Mouse (Mus musculus): ENCODE results near the gene 4930402H24Rik. TPM values are rescaled to one million over a fixed set of nuclear protein-coding genes. Genes with fewer than 3 reads are reported as not detected.
A peak's percentile ranks its signal among the peaks of the same experiment; 100 is the strongest.
"Not testable (repeated sequence)": the region's sequence is repeated elsewhere in the genome, so short reads cannot be mapped to it uniquely, and the experiment has no call there.

4930402H24Rik gene
- total and polyA plus RNA-seq, 3 experiments, result 31.1 to 43.5 (median 36.9) TPM

DNA sequence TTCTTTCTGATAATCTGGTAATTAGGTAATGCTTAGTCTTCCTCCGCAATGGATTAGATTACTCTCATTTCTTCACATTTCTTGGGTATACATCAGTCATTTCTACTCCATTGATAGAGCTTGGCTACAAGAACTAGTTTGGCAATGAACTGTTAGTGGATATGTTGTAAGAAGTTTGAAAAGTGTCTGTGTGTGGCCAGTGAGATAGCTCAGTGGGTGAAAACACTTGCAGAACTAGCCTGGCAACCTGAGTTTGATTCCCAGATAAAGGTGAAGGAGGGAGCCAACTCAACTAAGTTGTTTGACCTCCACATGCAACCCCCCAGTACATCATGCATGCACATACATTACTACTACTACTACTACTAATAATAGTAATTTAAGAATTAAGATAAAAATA, 53.2 kb downstream of the 4930402H24Rik start:
- no peak for DNase-seq

DNA sequence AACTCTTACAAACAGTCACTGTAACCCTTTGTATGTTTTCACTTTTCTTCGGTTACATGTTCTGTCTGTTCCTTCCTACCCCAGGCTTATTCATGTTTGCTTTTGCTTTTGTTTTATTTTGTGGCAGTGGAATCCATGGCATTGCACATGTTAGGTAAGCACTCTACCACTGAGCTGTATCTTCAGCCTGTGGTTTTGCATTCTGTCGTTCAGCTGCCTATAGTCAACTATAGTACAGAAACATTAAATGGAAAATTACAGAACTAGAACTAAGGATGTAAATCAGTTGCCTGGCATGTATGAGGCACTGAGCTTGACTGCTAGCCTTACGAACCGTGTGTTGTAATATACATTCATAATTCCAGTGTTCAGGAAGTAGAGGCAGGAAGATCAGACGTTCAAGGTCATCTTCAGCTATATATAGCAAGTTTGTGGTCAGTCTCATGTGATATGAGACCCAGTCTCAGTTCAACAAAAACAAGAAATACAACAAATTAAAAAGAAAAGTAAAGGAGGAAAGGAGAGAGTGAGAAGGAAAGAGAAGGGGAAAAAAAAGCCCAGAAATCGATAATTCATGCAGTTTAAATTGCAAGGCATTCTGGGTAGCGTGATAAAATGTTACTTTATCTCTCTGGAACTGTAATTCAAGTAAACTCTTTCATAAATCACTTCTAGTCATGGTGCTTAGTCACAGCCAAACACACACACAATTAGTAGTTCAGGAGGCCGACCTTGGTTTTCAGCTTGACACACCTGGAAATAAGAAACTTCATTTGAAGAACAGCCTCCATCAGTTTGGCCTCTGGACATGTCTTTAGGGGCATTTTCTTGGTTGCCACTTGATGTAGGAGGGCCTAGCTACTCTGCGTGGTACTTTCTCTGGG, 54.6 kb downstream of the 4930402H24Rik start:
- no peak for DNase-seq

GRCm38 (mm10) chr2:130849688-130850087, 56.5 kb downstream of the 4930402H24Rik start:
- no peak for DNase-seq

- no peak for DNase-seq
Observed at GRCm38 (mm10) chr2:130848313-130848712, 57.9 kb downstream of the 4930402H24Rik start.

DNA sequence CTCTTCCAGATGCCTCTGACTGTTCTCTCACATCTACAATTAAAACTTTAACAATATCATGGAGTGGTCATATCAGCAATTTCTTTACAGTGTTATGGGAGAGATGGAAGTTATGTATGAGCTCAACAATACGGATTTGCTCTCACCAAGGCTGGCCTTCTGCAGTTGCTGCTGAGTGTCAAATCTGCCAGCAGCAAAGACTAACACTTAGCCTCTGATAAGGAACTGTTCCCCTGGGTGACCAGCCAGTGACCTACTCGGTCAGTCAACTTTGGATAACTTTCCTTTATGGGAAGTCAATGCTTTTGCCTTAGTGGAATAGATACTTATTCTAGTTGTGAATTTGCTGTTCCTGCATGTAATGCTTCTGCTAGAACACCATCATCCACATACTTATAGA, 62.6 kb downstream of the 4930402H24Rik start:
- DNase-seq, result no peak

- peak; percentile 23 for DNase-seq
Observed at GRCm38 (mm10) chr2:130840846-130841245, 65.4 kb downstream of the 4930402H24Rik start.

DNA sequence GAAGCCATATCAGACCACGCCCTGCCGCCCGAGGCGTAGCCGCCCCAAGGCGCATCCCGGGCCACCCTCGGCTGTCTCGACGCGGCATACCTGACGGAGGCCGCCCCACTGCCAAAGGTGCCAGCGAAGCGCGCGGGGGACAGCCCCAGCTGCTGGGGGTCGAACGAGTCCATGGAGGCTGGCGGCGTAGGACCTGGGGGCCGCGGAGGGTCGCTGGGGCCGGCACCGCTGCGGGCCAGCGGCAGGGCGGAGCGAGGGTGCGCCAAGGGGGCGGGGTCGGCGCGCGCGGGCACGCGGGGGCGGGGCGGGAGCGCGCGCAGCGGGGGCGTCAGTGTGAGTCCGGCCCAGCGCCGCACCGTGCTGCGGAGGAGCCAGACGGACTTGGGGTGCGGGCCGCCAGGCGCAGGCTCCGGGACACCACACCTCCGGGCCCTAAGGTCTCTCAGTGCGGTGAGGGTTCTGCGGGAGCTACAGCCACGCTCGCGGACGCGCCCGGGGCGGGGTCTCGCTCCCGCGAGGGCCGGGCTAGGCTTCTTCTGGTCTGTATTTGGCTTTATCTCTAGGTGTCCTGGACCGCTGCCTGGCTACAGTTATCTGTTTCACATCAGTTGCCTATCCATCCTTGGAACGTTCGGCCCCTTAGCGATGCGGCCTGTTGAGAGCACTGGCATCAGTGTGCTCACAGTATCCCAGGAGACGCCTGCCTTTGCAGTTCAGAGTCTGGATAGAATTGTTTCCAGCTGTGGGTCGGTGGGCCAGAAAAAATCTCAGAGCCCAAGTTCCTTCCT, 66.1 kb downstream of the 4930402H24Rik start:
- DNase-seq, result peak; percentile 93

- no peak for DNase-seq
Observed at GRCm38 (mm10) chr2:130839528-130839873, 66.7 kb downstream of the 4930402H24Rik start.

GRCm38 (mm10) chr2:130839084-130839483, 67.1 kb downstream of the 4930402H24Rik start:
- peak; percentile 32 for DNase-seq

- DNase-seq, result no peak
Observed at GRCm38 (mm10) chr2:130838131-130838530, 68.1 kb downstream of the 4930402H24Rik start.

DNA sequence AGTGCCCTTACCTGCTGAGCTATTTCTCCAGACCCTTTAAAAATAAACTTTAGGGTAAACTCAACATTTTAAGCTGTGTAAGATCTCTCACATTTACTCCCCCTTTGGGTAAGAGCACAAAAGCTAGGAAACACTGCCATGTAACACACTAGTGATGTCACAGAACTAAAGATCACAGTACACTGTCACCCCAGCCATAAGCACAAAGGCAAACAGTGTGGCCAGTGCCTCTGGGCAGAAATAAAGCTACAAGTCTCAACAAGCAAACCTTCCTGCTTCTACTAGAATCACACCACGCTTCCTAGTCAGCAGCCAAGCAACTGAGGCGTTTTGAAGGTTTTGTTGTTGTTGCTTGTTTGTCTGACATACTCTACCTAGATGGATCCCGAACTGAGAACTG, 72.5 kb downstream of the 4930402H24Rik start:
- no peak for DNase-seq

DNA sequence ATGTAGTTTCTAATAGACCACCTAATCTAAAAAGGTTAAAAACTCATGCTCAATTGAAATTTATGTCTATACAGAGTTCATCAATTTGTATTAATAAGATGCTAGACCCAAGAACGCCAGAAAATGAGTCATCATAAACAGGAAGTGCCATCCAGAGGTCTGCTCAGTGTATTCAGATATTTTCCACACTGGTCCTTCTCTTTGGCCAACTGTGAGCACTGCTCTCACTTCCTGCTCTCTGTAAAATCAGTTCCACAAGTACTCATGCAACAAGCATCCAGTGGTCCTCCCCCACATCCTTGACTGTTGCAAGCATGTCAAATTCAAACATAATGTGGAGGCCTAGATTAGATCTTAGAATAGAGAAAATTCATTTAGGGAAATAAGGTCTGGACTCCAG, 73.6 kb downstream of the 4930402H24Rik start:
- no peak for DNase-seq

- DNase-seq, result no peak
Observed at GRCm38 (mm10) chr2:130832012-130832411, 74.2 kb downstream of the 4930402H24Rik start.

GRCm38 (mm10) chr2:130830236-130830635, 76.0 kb downstream of the 4930402H24Rik start:
- no peak for DNase-seq

DNA sequence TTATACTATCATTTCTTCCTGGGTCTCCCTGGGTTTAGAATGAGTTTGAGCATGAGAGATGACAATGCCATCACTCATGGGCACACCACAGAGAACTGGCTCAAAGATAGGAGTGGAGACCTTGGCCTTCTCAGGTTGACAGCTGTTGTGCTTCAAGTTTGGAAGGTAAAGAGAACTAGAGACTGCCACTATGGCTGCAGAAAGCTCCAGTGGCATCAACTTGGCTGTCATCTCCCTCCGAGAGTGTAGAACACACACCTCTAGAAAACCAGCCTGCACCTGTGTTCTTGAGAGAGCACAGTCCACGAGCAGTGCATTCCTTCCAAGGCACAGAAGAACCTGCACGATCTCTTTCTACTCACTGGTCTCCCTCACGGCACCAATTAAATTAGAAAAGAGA, 76.7 kb downstream of the 4930402H24Rik start:
- DNase-seq, result peak; percentile 44

- DNase-seq, result no peak
Observed at GRCm38 (mm10) chr2:130828668-130829067, 77.5 kb downstream of the 4930402H24Rik start.

DNA sequence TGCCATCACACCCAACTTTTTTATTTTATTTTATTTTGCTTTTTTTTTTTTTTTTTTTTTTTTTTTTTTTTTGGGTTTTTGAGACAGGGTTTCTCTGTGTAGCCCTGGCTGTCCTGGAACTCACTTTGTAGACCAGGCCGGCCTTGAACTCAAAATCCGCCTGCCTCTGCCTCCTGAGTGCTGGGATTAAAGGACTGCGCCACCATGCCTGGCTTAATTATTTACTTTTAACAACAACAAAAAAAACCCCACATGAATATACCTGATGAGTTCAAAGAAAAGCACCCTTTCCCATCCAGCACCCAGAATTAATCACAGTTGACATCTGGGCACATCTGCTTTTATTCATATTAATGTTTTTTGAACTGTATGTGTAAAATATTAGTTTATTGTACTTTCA, 78.1 kb downstream of the 4930402H24Rik start:
- not testable (repeated sequence) for DNase-seq

DNA sequence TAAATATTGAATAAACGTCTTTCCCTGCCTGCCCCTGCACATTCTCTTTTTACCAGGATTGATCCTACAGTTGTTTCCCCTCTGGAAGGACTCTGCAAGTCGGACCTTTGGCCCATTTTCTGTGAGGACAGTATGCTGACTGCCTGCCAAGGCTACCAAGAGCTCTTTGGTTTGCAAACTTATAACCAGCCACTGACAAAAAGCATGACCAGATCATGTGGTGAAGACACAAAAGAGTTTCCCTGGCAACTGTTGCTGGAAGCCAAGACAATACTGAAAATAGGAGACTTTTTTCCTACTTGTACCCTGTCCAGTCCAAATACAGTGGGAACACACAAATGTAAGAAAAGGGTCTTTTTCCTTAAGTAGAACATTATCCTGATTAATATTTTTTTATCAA, 78.8 kb downstream of the 4930402H24Rik start:
- DNase-seq, result peak; percentile 64

- no peak for DNase-seq
Observed at GRCm38 (mm10) chr2:130818838-130819647, 87.2 kb downstream of the 4930402H24Rik start.

GRCm38 (mm10) chr2:130817865-130818264, 88.3 kb downstream of the 4930402H24Rik start:
- no peak for DNase-seq

DNA sequence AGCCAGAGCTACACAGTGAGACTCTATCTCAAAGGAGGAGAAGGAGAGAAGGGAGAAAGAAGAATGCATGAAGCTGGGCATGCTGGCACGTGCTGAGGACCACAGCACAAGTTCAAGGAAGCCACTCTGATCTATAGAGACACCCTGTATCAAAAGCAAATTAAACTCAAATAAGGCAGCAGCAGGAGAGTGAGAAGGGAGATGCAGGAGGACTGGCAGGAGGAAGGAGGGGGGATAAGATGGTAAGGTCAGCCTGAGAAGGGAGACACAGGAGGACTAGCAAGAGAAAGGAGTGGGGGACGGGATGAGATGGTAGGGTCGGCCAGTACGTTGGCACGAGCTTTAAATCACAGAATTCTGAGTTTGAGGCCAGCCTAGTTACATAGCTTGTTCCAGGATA, 90.0 kb downstream of the 4930402H24Rik start:
- no peak for DNase-seq

DNA sequence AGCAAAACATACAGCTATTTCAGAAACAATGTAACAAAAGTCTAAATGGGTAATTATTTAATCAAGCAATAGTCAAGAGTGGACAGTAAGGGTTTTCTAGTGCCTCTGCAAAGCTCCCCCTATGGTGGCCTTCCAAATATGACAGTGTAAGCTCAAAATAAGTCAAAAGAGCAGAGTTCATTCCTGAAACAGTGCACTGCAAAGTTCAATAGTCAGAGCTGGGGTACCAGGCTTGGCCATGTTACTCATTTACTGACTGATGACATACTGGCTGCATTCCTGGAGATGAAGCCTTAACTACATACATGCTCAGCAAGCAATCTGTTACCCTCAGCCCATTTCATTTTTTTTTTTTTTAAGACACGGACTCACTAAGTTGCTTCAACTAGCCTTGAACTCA, 91.7 kb downstream of the 4930402H24Rik start:
- no peak for DNase-seq
